16 mouse cellular contexts compared by ENCODE assay signal in the genomic region with DNA sequence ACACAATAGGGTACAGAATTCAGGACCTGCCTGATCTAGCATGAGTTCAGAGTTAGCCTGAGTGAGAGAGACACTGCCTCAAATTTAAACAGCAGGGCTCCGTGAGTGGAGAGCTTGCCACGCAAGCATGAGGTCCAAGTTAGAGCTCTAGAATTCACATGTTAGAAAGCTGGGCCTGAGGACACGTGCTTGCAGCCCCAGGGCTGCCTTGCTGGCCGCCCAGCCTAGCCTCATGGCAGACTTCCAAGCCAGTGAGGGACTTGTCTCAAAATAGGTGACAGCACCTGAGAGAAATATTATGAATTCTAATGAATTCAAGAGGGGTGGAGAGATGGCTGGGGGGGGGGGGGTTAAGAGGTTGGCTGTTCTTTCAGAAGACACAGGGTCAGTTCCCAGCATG. TPM values are rescaled to one million over a fixed set of nuclear protein-coding genes. Genes with fewer than 3 reads are reported as not detected.
"Had no signal": no experiment of that assay in that cellular context is flagged by ENCODE, and none has a peak within 500 bp of the region (broad histone marks: within the 10 kb centered on the region; RNA-seq: fewer than 3 reads in every experiment).

No protein-coding gene starts in this region.

- H3K27me3 ChIP-seq: liver, embryonic 12.5 days; lung, embryonic 15.5 days; midbrain, embryonic 15.5 days; neural tube, embryonic 12.5 days had no signal

- ATAC-seq: inflammation-experienced regulatory T-cells, adult 6 months; intestine, postnatal 0 days; liver, embryonic 12.5 days; midbrain, embryonic 15.5 days had no signal

- H3K4me1 ChIP-seq: liver, embryonic 12.5 days; lung, embryonic 15.5 days; megakaryocyte, embryonic 14.5 days; midbrain, embryonic 15.5 days; neural tube, embryonic 12.5 days had no signal

- H3K4me3 ChIP-seq: left cerebral cortex, adult 2 months; limb, embryonic 12.5 days; liver, embryonic 12.5 days; lung, embryonic 15.5 days; megakaryocyte, embryonic 14.5 days; midbrain, embryonic 15.5 days; neural tube, embryonic 12.5 days had no signal

- H3K36me3 ChIP-seq: limb, embryonic 12.5 days; liver, embryonic 12.5 days; lung, embryonic 15.5 days; midbrain, embryonic 15.5 days; neural tube, embryonic 12.5 days had no signal

- DNase-seq: lung, postnatal 14 days; thymus, postnatal 4 days had no signal

- H3K9ac ChIP-seq: limb, embryonic 12.5 days; liver, embryonic 12.5 days; lung, embryonic 15.5 days; midbrain, embryonic 15.5 days; neural tube, embryonic 12.5 days had no signal

- H3K4me2 ChIP-seq: limb, embryonic 12.5 days; liver, embryonic 12.5 days; lung, embryonic 15.5 days; midbrain, embryonic 11.5 days; midbrain, embryonic 15.5 days; neural tube, embryonic 12.5 days had no signal

- H3K9me3 ChIP-seq: limb, embryonic 12.5 days; liver, embryonic 12.5 days; lung, embryonic 15.5 days; megakaryocyte, embryonic 14.5 days; midbrain, embryonic 15.5 days; neural tube, embryonic 12.5 days had no signal

- H3K27ac ChIP-seq: left cerebral cortex, adult 2 months; limb, embryonic 12.5 days; liver, embryonic 12.5 days; lung, embryonic 15.5 days; macrophage; midbrain, embryonic 15.5 days; neural tube, embryonic 12.5 days; stomach, postnatal 0 days had no signal

RNA-seq across cellular contexts. Expression of a gene that starts 17.1 kb away (rescaled TPM):
- total RNA-seq: monocyte, adult 5-6 weeks; neutrophil, adult 5-6 weeks had no signal
- polyA plus RNA-seq: inflammation-experienced regulatory T-cells, adult 6 months; macrophage; midbrain, embryonic 11.5 days; neural tube, embryonic 12.5 days had no signal

RNA-seq across cellular contexts. Expression of a gene that starts 21.5 kb away (rescaled TPM):
- total RNA-seq: monocyte, adult 5-6 weeks had no signal
- polyA plus RNA-seq: midbrain, embryonic 11.5 days; midbrain, embryonic 15.5 days had no signal

RNA-seq across cellular contexts. Expression of a gene that starts 48.0 kb away (rescaled TPM):
- polyA plus RNA-seq: inflammation-experienced regulatory T-cells, adult 6 months; midbrain, embryonic 11.5 days; midbrain, embryonic 15.5 days had no signal
